Mouse (Mus musculus): ENCODE data around the gene Lsm2.

DNA sequence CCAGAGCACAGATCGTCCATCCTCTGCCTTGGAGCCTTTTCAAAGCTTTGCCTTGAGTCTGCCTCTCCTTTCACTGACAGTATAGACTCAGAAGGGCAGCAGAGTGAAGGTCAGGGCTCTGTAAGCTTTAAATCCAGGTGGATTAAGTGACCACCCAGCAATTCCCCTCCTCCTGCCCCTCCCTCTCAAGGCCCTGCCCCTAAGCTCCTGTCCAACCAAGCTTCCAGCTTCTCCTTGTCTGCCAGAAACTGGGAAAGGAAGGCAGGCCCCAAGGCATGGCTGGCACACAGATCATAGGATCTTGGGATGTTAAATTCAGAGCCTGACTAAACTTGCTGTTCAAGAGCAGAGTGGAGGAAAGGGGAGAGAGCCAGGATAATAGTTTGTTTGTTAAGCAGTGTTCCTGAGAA, 17.0 kb upstream of the Lsm2 start:
- TF ChIP-seq CTCF (IDR thresholded peaks at IDR 0.05; ENCODE audit: insufficient read depth, low read length) (no peak), POLR2A (IDR thresholded peaks at IDR 0.05; ENCODE audit: borderline replicate concordance, extremely low read depth, low read depth, low read length) (no peak)

Data from lung, adult 2 months (tissue).